Mouse (Mus musculus) stomach, embryonic 14.5 days (tissue): ENCODE results near the gene Mtln. TPM values are rescaled to one million over a fixed set of nuclear protein-coding genes. Genes with fewer than 3 reads are reported as not detected.

ENCODE experiments used
- ATAC-seq: fragments of 200-750 bp; cut with Nextera tagmentation; 2 replicates; pipeline ENCODE4 v1.8.0; 2017; ENCODE audit warnings: low read depth, moderate TSS enrichment; ENCODE audit not compliant: insufficient number of reproducible peaks, insufficient read depth, low FRiP score
- H3K27ac ChIP-seq: fragments of 300-500 bp; sonication (generic); 2 replicates; pipeline ENCODE4 v1.5.1; 2014; ENCODE audit warnings: mild to moderate bottlenecking, low read length, moderate library complexity, mixed read lengths
- H3K27me3 ChIP-seq: fragments of 300-500 bp; sonication (generic); 2 replicates; pipeline ENCODE4 v1.6.1; 2014; ENCODE audit warnings: low read length, control low read depth, mixed read lengths; ENCODE audit not compliant: control insufficient read depth, insufficient read depth
- H3K36me3 ChIP-seq: fragments of 300-500 bp; sonication (generic); 2 replicates; pipeline ENCODE4 v1.6.1; 2014; ENCODE audit warnings: mild to moderate bottlenecking, control low read depth, low read length, moderate library complexity, mixed read lengths; ENCODE audit not compliant: control insufficient read depth, insufficient read depth
- H3K4me1 ChIP-seq: fragments of 300-500 bp; sonication (generic); 2 replicates; pipeline ENCODE4 v1.6.1; 2014; ENCODE audit warnings: low read length, control low read depth, mixed read lengths; ENCODE audit not compliant: control insufficient read depth, insufficient read depth
- H3K4me2 ChIP-seq: fragments of 300-500 bp; sonication (generic); replicated peaks from 2 replicates; pipeline ENCODE4 v1.6.1; 2014; ENCODE audit warnings: low read depth, low read length, control low read depth
- H3K4me3 ChIP-seq: fragments of 300-500 bp; sonication (generic); 2 replicates; pipeline ENCODE4 v1.5.1; 2014; ENCODE audit warnings: low read depth, low read length, control low read depth
- H3K9ac ChIP-seq: fragments of 300-500 bp; sonication (generic); replicated peaks from 2 replicates; pipeline ENCODE4 v1.6.1; 2014; ENCODE audit warnings: low read depth, mild to moderate bottlenecking, control low read depth, low read length, moderate library complexity, mixed read lengths
- H3K9me3 ChIP-seq: fragments of 300-500 bp; sonication (generic); 2 replicates; pipeline ENCODE4 v1.6.1; 2016; ENCODE audit warnings: low read depth, low read length, control low read depth; ENCODE audit not compliant: control insufficient read depth
- WGBS: fragments of 180-500 bp; shearing (Covaris S2); extraction: QIAGEN DNeasy Blood & Tissue Kit; methylation state at CpG from one replicate; pipeline ENCODE4 v1.1.7; 2014; 5-methylcytosine and 5-hydroxymethylcytosine counted together
- polyA plus RNA-seq: library from polyadenylated mRNA; unstranded; fragments of >200 nt; fragmentation: Nextera tagmentation; extraction: Ambion mirVana; gene quantifications from 2 replicates; pipeline ENCODE4 v1.2.1, GENCODE M21; 2014

The Mtln gene
- polyA plus RNA-seq, 1 experiment from 2014 or later, result 37.1 TPM

GRCm38 (mm10) chr2:127742637-127743036 lies 49.7 kb downstream of the Mtln start:
- ATAC-seq, result no peak
- WGBS, result 53% methylated on average over 3 of the region's 3 CpGs
- H3K36me3 ChIP-seq, result peaks cover 4% of the 10 kb centered on the region; the same call in 1 of the 2 replicates
- H3K4me3 ChIP-seq, result no peak overlapping the region
- peak overlapping the region; percentile 21; the same call in 1 of the 2 replicates for H3K27ac ChIP-seq
- H3K9ac ChIP-seq, result no peak overlapping the region
- H3K9me3 ChIP-seq, result no peaks in the 10 kb centered on the region
- no peaks in the 10 kb centered on the region for H3K27me3 ChIP-seq
- H3K4me2 ChIP-seq, result no peak overlapping the region
- H3K4me1 ChIP-seq, result no peaks in the 10 kb centered on the region

Other genes starting within 250 kb of the Mtln start
- 3.8 and 5.0 TPM in 2 replicates for gene Zfp661, start 205.4 kb downstream of the Mtln start, polyA plus RNA-seq
- gene Mrps5, start 205.3 kb downstream of the Mtln start, polyA plus RNA-seq, result 125 and 132 TPM in 2 replicates
- 7.0 and 10.4 TPM in 2 replicates for gene Mal, start 135.8 kb downstream of the Mtln start, polyA plus RNA-seq
- gene Mall, start 62.6 kb downstream of the Mtln start, polyA plus RNA-seq, result 8.9 and 11.0 TPM in 2 replicates
- gene Nphp1, start 3.6 kb downstream of the Mtln start, polyA plus RNA-seq, result 22.9 and 23.2 TPM in 2 replicates
- gene Bub1, start 39.4 kb upstream of the Mtln start, polyA plus RNA-seq, result 24.7 and 27.5 TPM in 2 replicates
- gene Acoxl, start 46.4 kb upstream of the Mtln start, polyA plus RNA-seq, result 0.16 and 0.21 TPM in 2 replicates